Mouse (Mus musculus): Measurements from ENCODE around the gene Tgfb2.

Gene Tgfb2

GRCm38 (mm10) chr1:186652208-186652607 lies 53.6 kb downstream of the Tgfb2 start:
- H3K36me3 ChIP-seq (ENCODE audit: control insufficient read depth, insufficient read depth, low read length, poor library complexity, severe bottlenecking) = no peaks in the 10 kb centered on the region
- no peaks in the 10 kb centered on the region for H3K27me3 ChIP-seq (ENCODE audit: control insufficient read depth, insufficient read depth, low read length, poor library complexity, severe bottlenecking)
- DNase-seq (ENCODE audit: low read depth, low spot score) = no peak

GRCm38 (mm10) chr1:186650011-186650410 lies 55.8 kb downstream of the Tgfb2 start:
- Histone ChIP-seq H3K27me3 (ENCODE audit: control insufficient read depth, insufficient read depth, low read length, poor library complexity, severe bottlenecking) (no peaks in the 10 kb centered on the region), H3K36me3 (ENCODE audit: control insufficient read depth, insufficient read depth, low read length, poor library complexity, severe bottlenecking) (no peaks in the 10 kb centered on the region)
- no peak for DNase-seq (ENCODE audit: low read depth, low spot score)

GRCm38 (mm10) chr1:186637304-186638213 lies 68.2 kb downstream of the Tgfb2 start:
- Histone ChIP-seq H3K27me3 (ENCODE audit: control insufficient read depth, insufficient read depth, low read length, poor library complexity, severe bottlenecking) (no peaks in the 10 kb centered on the region), H3K36me3 (ENCODE audit: control insufficient read depth, insufficient read depth, low read length, poor library complexity, severe bottlenecking) (no peaks in the 10 kb centered on the region)
- no peak for DNase-seq (ENCODE audit: low read depth, low spot score)

- Histone ChIP-seq H3K36me3 (ENCODE audit: control insufficient read depth, insufficient read depth, low read length, poor library complexity, severe bottlenecking) (no peaks in the 10 kb centered on the region), H3K27me3 (ENCODE audit: control insufficient read depth, insufficient read depth, low read length, poor library complexity, severe bottlenecking) (no peaks in the 10 kb centered on the region)
- DNase-seq (ENCODE audit: low read depth, low spot score) = no peak
Observed at GRCm38 (mm10) chr1:186635045-186635444, 70.7 kb downstream of the Tgfb2 start.

- no peak for DNase-seq (ENCODE audit: low read depth, low spot score)
- Histone ChIP-seq H3K36me3 (ENCODE audit: control insufficient read depth, insufficient read depth, low read length, poor library complexity, severe bottlenecking) (no peaks in the 10 kb centered on the region), H3K27me3 (ENCODE audit: control insufficient read depth, insufficient read depth, low read length, poor library complexity, severe bottlenecking) (no peaks in the 10 kb centered on the region)
Observed at GRCm38 (mm10) chr1:186631457-186631856, 74.3 kb downstream of the Tgfb2 start.

GRCm38 (mm10) chr1:186630971-186631370 lies 74.8 kb downstream of the Tgfb2 start:
- no peak for DNase-seq (ENCODE audit: low read depth, low spot score)
- no peaks in the 10 kb centered on the region for H3K36me3 ChIP-seq (ENCODE audit: control insufficient read depth, insufficient read depth, low read length, poor library complexity, severe bottlenecking)
- no peaks in the 10 kb centered on the region for H3K27me3 ChIP-seq (ENCODE audit: control insufficient read depth, insufficient read depth, low read length, poor library complexity, severe bottlenecking)

- H3K36me3 ChIP-seq (ENCODE audit: control insufficient read depth, insufficient read depth, low read length, poor library complexity, severe bottlenecking) = no peaks in the 10 kb centered on the region
- DNase-seq (ENCODE audit: low read depth, low spot score) = no peak
Observed at GRCm38 (mm10) chr1:186627451-186627995, 78.3 kb downstream of the Tgfb2 start.

GRCm38 (mm10) chr1:186624474-186624873 lies 81.3 kb downstream of the Tgfb2 start:
- Histone ChIP-seq H3K36me3 (ENCODE audit: control insufficient read depth, insufficient read depth, low read length, poor library complexity, severe bottlenecking) (no peaks in the 10 kb centered on the region), H3K27me3 (ENCODE audit: control insufficient read depth, insufficient read depth, low read length, poor library complexity, severe bottlenecking) (no peaks in the 10 kb centered on the region)
- DNase-seq (ENCODE audit: low read depth, low spot score) = no peak

More at GRCm38 (mm10) chr1:186627451-186627995, 78.3 kb downstream of the Tgfb2 start:
- no peaks in the 10 kb centered on the region for H3K27me3 ChIP-seq (ENCODE audit: control insufficient read depth, insufficient read depth, low read length, poor library complexity, severe bottlenecking)

GRCm38 (mm10) chr1:186621812-186622211 lies 84.0 kb downstream of the Tgfb2 start:
- no peak for DNase-seq (ENCODE audit: low read depth, low spot score)
- no peaks in the 10 kb centered on the region for H3K36me3 ChIP-seq (ENCODE audit: control insufficient read depth, insufficient read depth, low read length, poor library complexity, severe bottlenecking)
- no peaks in the 10 kb centered on the region for H3K27me3 ChIP-seq (ENCODE audit: control insufficient read depth, insufficient read depth, low read length, poor library complexity, severe bottlenecking)

GRCm38 (mm10) chr1:186618285-186618684 lies 87.5 kb downstream of the Tgfb2 start:
- H3K27me3 ChIP-seq (ENCODE audit: control insufficient read depth, insufficient read depth, low read length, poor library complexity, severe bottlenecking) = no peaks in the 10 kb centered on the region
- DNase-seq (ENCODE audit: low read depth, low spot score) = no peak
- H3K36me3 ChIP-seq (ENCODE audit: control insufficient read depth, insufficient read depth, low read length, poor library complexity, severe bottlenecking) = no peaks in the 10 kb centered on the region

GRCm38 (mm10) chr1:186611371-186611770 lies 94.4 kb downstream of the Tgfb2 start:
- no peak for DNase-seq (ENCODE audit: low read depth, low spot score)
- H3K27me3 ChIP-seq (ENCODE audit: control insufficient read depth, insufficient read depth, low read length, poor library complexity, severe bottlenecking) = no peaks in the 10 kb centered on the region
- no peaks in the 10 kb centered on the region for H3K36me3 ChIP-seq (ENCODE audit: control insufficient read depth, insufficient read depth, low read length, poor library complexity, severe bottlenecking)

GRCm38 (mm10) chr1:186610481-186610880 lies 95.3 kb downstream of the Tgfb2 start:
- DNase-seq (ENCODE audit: low read depth, low spot score) = no peak
- Histone ChIP-seq H3K36me3 (ENCODE audit: control insufficient read depth, insufficient read depth, low read length, poor library complexity, severe bottlenecking) (no peaks in the 10 kb centered on the region), H3K27me3 (ENCODE audit: control insufficient read depth, insufficient read depth, low read length, poor library complexity, severe bottlenecking) (no peaks in the 10 kb centered on the region)

- Histone ChIP-seq H3K27me3 (ENCODE audit: control insufficient read depth, insufficient read depth, low read length, poor library complexity, severe bottlenecking) (no peaks in the 10 kb centered on the region), H3K36me3 (ENCODE audit: control insufficient read depth, insufficient read depth, low read length, poor library complexity, severe bottlenecking) (no peaks in the 10 kb centered on the region)
- DNase-seq (ENCODE audit: low read depth, low spot score) = no peak
Observed at GRCm38 (mm10) chr1:186609793-186610233, 96.0 kb downstream of the Tgfb2 start.

- no peaks in the 10 kb centered on the region for H3K36me3 ChIP-seq (ENCODE audit: control insufficient read depth, insufficient read depth, low read length, poor library complexity, severe bottlenecking)
- DNase-seq (ENCODE audit: low read depth, low spot score) = no peak
Observed at GRCm38 (mm10) chr1:186608116-186608515, 97.7 kb downstream of the Tgfb2 start.

GRCm38 (mm10) chr1:186605635-186606034 lies 100.2 kb downstream of the Tgfb2 start:
- no peak for DNase-seq (ENCODE audit: low read depth, low spot score)
- no peaks in the 10 kb centered on the region for H3K36me3 ChIP-seq (ENCODE audit: control insufficient read depth, insufficient read depth, low read length, poor library complexity, severe bottlenecking)
- no peaks in the 10 kb centered on the region for H3K27me3 ChIP-seq (ENCODE audit: control insufficient read depth, insufficient read depth, low read length, poor library complexity, severe bottlenecking)

More at GRCm38 (mm10) chr1:186608116-186608515, 97.7 kb downstream of the Tgfb2 start:
- H3K27me3 ChIP-seq (ENCODE audit: control insufficient read depth, insufficient read depth, low read length, poor library complexity, severe bottlenecking) = no peaks in the 10 kb centered on the region

Data from splenic B cell, adult 2 months (primary cell).